Mouse (Mus musculus) layer of hippocampus, adult 18-20 months (tissue): ENCODE measurements at regions not wholly inside any gene's neighbourhood (a gene's known extent, or its start where the extent isn't known, plus 50 kb on each side); places are given as distances from the start of the nearest gene placed in this dataset.
"Not testable (repeated sequence)": the region's sequence is repeated elsewhere in the genome, so short reads cannot be mapped to it uniquely, and the experiment has no call there.

Experiments
- DNase-seq, 2 experiments: peaks; one replicate each; pipeline ENCODE4 v3.0.0; 2022; ENCODE audit warnings: low spot score in 2 of 2

DNA sequence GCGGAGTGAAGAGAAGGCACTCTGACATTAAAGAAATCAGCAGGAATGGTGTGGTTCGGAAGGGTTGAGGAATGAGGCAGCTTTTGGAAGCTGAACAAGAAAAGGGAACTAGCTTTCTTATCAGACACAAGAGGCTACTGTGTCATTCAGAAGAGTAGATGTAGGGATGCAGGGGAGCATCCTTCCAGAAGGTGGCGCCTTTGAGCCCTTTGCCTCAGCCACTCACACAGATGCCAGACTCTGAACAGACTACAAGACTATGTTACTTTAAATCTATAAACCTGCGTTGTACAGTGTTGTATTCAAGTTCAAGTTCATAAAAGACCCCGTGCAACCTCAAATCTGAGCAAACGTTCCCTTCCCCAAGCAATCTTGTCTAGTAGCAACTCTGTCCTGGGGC is 128.9 kb downstream of the Kap start:
- not testable (repeated sequence) for DNase-seq

- peak in 1 of 2 experiments; percentile 19 for DNase-seq
Measured at GRCm38 (mm10) chr6:133706712-133707111, 146.8 kb downstream of the Kap start.

DNA sequence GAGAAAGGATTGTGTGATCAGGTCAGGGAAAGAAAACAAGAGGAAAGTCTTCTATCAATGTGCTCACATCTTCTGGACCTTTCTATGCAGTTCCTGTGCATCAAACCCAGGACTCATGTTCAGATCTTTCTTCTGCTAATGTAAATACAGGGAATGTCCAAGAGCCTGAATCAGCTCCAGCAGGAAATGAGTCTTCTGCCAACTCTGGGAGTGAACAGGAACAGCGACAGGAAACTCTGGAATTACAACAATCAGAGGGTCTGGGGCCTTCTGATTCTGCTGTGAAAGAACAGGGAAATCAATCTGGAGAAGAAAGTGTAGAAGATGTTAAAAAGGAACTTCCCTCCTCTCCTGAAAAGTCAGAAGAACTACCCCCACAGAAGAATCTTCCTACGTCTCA is 151.9 kb downstream of the Kap start:
- DNase-seq = no peak
